Mouse (Mus musculus) embryonic fibroblast, embryonic 13.5 days (primary cell): ENCODE data around the gene Myl7.

Experiments
- CTCF ChIP-seq: IDR thresholded peaks from 2 replicates; pipeline ENCODE4 v1.5.1; 2011; ENCODE audit warnings: mild to moderate bottlenecking, control low read depth, low read length, moderate library complexity, borderline replicate concordance; ENCODE audit not compliant: insufficient read depth
- POLR2A ChIP-seq: IDR thresholded peaks from 2 replicates; pipeline ENCODE4 v1.6.1; 2011; ENCODE audit warnings: low read depth, mild to moderate bottlenecking, control low read depth, low read length, moderate library complexity

DNA sequence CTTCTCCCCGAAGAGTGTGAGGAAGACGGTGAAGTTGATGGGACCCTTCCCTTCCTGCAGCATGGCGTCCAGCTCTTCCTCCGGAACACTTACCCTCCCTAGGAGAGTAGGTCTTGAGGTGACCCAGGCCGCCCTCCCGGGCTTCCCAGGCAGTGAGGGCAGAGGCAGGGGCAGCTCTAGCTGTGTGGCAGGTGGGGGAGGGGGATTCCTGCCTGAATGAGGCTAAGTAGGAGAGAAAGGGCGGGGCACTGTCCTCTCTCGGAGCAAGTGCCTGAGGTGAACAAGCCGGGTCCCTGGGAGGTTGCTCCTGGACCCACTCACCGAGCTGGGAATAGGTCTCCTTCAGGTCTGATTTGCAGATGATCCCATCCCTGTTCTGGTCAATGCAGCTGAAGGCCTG, 743 bp downstream of the Myl7 start:
- TF ChIP-seq CTCF (no peak), POLR2A (no peak)
